Mouse (Mus musculus): ENCODE measurements at regions not wholly inside any gene's neighbourhood (a gene's known extent, or its start where the extent isn't known, plus 50 kb on each side); places are given as distances from the start of the nearest gene placed in this dataset.

- DNase-seq (ENCODE audit: low spot score in 2 of 2): peak in 1 of 2 experiments; percentile 1
- intact Hi-C loops (cut with DNase I): no loop called here
Measured at GRCm38 (mm10) chr10:72533427-72533826, 121.2 kb upstream of the Zwint start.

- DNase-seq (ENCODE audit: low spot score in 2 of 2): no peak
- intact Hi-C loops (cut with DNase I): no loop called here
Measured at GRCm38 (mm10) chr10:72533859-72534258, 120.8 kb upstream of the Zwint start.

GRCm38 (mm10) chr10:72549564-72549963 lies 105.1 kb upstream of the Zwint start:
- DNase-seq (ENCODE audit: low spot score in 2 of 2): no peak
- intact Hi-C loops (cut with DNase I): no loop called here

- no peak for DNase-seq (ENCODE audit: low spot score in 2 of 2)
- intact Hi-C loops (cut with DNase I): no loop called here
Measured at GRCm38 (mm10) chr10:72551561-72551960, 103.1 kb upstream of the Zwint start.

- intact Hi-C loops (cut with DNase I): no loop called here
- no peak for DNase-seq (ENCODE audit: low spot score in 2 of 2)
Measured at GRCm38 (mm10) chr10:72573991-72574652, 80.5 kb upstream of the Zwint start.

GRCm38 (mm10) chr10:72577713-72578112 lies 76.9 kb upstream of the Zwint start:
- no peak for DNase-seq (ENCODE audit: low spot score in 2 of 2)
- intact Hi-C loops (cut with DNase I): no loop called here

GRCm38 (mm10) chr10:72578501-72578900 lies 76.1 kb upstream of the Zwint start:
- no peak for DNase-seq (ENCODE audit: low spot score in 2 of 2)
- intact Hi-C loops (cut with DNase I): no loop called here

- intact Hi-C loops (cut with DNase I): no loop called here
- DNase-seq (ENCODE audit: low spot score in 2 of 2): no peak
Measured at GRCm38 (mm10) chr10:72581311-72581710, 73.3 kb upstream of the Zwint start.

GRCm38 (mm10) chr10:72588561-72588960 lies 66.1 kb upstream of the Zwint start:
- intact Hi-C loops (cut with DNase I): no loop called here
- DNase-seq (ENCODE audit: low spot score in 2 of 2): no peak

GRCm38 (mm10) chr10:72593049-72593448 lies 61.6 kb upstream of the Zwint start:
- intact Hi-C loops (cut with DNase I): loop anchor here (5.0 kb wide), 1 partner anchor 171 kb away; no protein-coding TSS in a partner anchor
- DNase-seq (ENCODE audit: low spot score in 2 of 2): no peak

All from left cerebral cortex, postnatal 25 days (tissue).